Mouse (Mus musculus) neural tube, embryonic 15.5 days (tissue): ENCODE measurements around the gene Acadsb. TPM values are rescaled to one million over a fixed set of nuclear protein-coding genes. Genes with fewer than 3 reads are reported as not detected.
"Not testable (repeated sequence)": the region's sequence is repeated elsewhere in the genome, so short reads cannot be mapped to it uniquely, and the experiment has no call there.

ENCODE experiments used
- ATAC-seq: fragments of 200-750 bp; cut with Nextera tagmentation; 2 replicates; pipeline ENCODE4 v1.8.0; 2017; ENCODE audit warnings: mild to moderate bottlenecking, moderate TSS enrichment, moderate library complexity; ENCODE audit not compliant: low FRiP score
- H3K27ac ChIP-seq: fragments of 300-500 bp; sonication (generic); replicated peaks from 2 replicates; pipeline ENCODE4 v1.5.1; 2015; ENCODE audit warnings: mild to moderate bottlenecking, inconsistent platforms
- H3K27me3 ChIP-seq: fragments of 300-500 bp; sonication (generic); replicated peaks from 2 replicates; pipeline ENCODE4 v1.6.1; 2015; ENCODE audit warnings: inconsistent platforms
- H3K36me3 ChIP-seq: fragments of 300-500 bp; sonication (generic); 2 replicates; pipeline ENCODE4 v1.6.1; 2015; ENCODE audit warnings: inconsistent platforms
- H3K4me1 ChIP-seq: fragments of 300-500 bp; sonication (generic); 2 replicates; pipeline ENCODE4 v1.6.1; 2015; ENCODE audit warnings: inconsistent platforms
- H3K4me2 ChIP-seq: fragments of 300-500 bp; sonication (generic); 2 replicates; pipeline ENCODE4 v1.6.1; 2015; ENCODE audit warnings: inconsistent platforms, mild to moderate bottlenecking, moderate library complexity
- H3K4me3 ChIP-seq: fragments of 300-500 bp; sonication (generic); replicated peaks from 2 replicates; pipeline ENCODE4 v1.5.1; 2015; ENCODE audit warnings: mild to moderate bottlenecking, inconsistent platforms
- H3K9ac ChIP-seq: fragments of 300-500 bp; sonication (generic); replicated peaks from 2 replicates; pipeline ENCODE4 v1.6.1; 2015; ENCODE audit warnings: mild to moderate bottlenecking, inconsistent platforms
- H3K9me3 ChIP-seq: fragments of 300-500 bp; sonication (generic); replicated peaks from 2 replicates; pipeline ENCODE4 v1.6.1; 2016; ENCODE audit warnings: inconsistent platforms
- WGBS: fragments of 180-500 bp; shearing (Covaris S2); methylation state at CpG from one replicate; pipeline ENCODE4 v1.1.7; 2015; ENCODE audit warnings: mixed read lengths; 5-methylcytosine and 5-hydroxymethylcytosine counted together
- polyA plus RNA-seq: library from polyadenylated mRNA; unstranded; fragments of >200 nt; fragmentation: Nextera tagmentation; extraction: Ambion mirVana; gene quantifications from 2 replicates; pipeline ENCODE4 v1.2.1, GENCODE M21; 2015

The Acadsb gene
- polyA plus RNA-seq, 1 experiment from 2014 or later, result 82.9 TPM

DNA sequence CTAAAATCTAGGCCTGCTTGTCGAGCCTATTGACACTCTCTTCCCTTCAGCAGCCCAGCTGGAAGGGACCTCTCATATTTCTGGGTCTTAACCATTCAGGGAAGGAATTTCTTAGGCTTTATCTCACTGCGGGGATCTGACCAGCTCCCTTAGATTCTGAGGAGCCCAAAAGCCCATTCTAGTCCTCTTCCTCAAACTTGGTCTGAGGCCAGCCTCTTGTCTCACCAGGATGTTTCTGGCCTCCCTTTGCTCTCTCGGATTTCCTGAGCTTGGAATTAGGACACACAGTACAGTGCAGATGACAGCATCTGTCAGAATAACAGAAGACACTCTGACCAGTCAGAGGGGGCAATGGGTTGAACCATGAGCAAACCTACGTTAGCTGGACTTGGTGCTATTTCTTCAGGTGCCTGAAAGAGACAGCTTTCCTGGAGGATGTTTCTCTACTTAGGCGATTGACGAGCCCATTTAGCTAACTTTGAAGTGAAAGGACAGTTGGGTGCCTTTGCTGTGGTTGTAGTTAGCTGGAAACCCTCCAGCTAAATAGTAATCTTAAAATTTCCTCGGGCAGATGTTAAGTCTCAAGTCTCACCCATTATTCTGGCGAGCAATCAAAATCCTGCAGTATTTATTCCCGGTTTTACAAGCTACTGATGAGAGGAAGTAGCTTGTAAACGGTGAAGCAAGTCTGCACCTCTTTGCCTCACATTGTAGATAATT is 980 bp downstream of the Acadsb start:
- peak overlapping the region; percentile 79 for H3K4me2 ChIP-seq
- no peaks in the 10 kb centered on the region for H3K27me3 ChIP-seq
- no peaks in the 10 kb centered on the region for H3K36me3 ChIP-seq
- peak overlapping the region; percentile 93 for H3K9ac ChIP-seq
- peaks cover 47% of the 10 kb centered on the region for H3K4me1 ChIP-seq
- ATAC-seq, result no peak
- H3K9me3 ChIP-seq, result no peaks in the 10 kb centered on the region
- H3K4me3 ChIP-seq, result peak overlapping the region; percentile 98
- H3K27ac ChIP-seq, result peak overlapping the region; percentile 79
- WGBS, result 20% methylated on average over 10 of the region's 10 CpGs

DNA sequence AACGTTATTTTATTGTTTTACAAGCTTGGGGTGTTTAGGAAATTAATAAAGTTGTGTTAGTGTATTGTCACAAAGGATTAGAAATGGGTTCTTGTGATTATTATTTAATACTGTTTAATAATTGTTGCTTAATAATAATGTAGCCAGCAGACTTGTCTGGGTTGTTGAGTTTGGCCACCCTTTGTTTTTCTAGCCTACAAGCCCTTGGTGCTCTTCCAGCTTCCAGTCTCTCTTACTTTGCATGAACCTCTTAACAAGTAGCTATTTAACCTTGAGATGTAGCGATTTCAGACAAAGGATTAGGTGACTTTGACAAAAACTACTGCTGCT is 1.5 kb downstream of the Acadsb start:
- no peak for ATAC-seq
- Histone ChIP-seq H3K9ac (no peak overlapping the region), H3K27me3 (no peaks in the 10 kb centered on the region), H3K27ac (no peak overlapping the region), H3K4me1 (peaks cover 47% of the 10 kb centered on the region), H3K36me3 (no peaks in the 10 kb centered on the region), H3K4me3 (peak overlapping the region; percentile 98), H3K9me3 (no peaks in the 10 kb centered on the region), H3K4me2 (peak overlapping the region; percentile 79)
- WGBS, result 36% methylated on average over 2 of the region's 2 CpGs

DNA sequence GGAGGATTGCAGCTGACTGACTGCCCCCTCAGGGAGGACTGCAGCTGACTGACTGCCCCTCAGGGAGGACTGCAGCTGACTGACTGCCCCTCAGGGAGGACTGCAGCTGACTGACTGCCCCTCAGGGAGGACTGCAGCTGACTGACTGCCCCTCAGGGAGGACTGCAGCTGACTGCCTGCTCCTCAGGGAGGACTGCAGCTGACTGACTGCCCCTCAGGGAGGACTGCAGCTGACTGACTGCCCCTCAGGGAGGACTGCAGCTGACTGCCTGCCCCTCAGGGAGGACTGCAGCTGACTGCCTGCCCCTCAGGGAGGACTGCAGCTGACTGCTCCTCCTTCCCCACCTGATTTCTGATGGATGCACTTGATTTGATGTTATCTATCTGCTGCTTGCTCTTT is 6.3 kb downstream of the Acadsb start:
- H3K9ac ChIP-seq, ATAC-seq, H3K4me2 ChIP-seq, H3K9me3 ChIP-seq, H3K4me3 ChIP-seq, H3K36me3 ChIP-seq, H3K27me3 ChIP-seq, H3K27ac ChIP-seq: not testable (repeated sequence)
- peaks cover 20% of the 10 kb centered on the region for H3K4me1 ChIP-seq

- no peaks in the 10 kb centered on the region for H3K36me3 ChIP-seq
- H3K27me3 ChIP-seq, result no peaks in the 10 kb centered on the region
- H3K4me2 ChIP-seq, result no peak overlapping the region
- no peak overlapping the region for H3K9ac ChIP-seq
- H3K9me3 ChIP-seq, result no peaks in the 10 kb centered on the region
- H3K27ac ChIP-seq, result no peak overlapping the region
- ATAC-seq, result no peak
- H3K4me3 ChIP-seq, result no peak overlapping the region
- H3K4me1 ChIP-seq, result peaks cover 11% of the 10 kb centered on the region
These were observed 7.2 kb downstream of the Acadsb start for GRCm38 (mm10) chr7:131417605-131418004.

DNA sequence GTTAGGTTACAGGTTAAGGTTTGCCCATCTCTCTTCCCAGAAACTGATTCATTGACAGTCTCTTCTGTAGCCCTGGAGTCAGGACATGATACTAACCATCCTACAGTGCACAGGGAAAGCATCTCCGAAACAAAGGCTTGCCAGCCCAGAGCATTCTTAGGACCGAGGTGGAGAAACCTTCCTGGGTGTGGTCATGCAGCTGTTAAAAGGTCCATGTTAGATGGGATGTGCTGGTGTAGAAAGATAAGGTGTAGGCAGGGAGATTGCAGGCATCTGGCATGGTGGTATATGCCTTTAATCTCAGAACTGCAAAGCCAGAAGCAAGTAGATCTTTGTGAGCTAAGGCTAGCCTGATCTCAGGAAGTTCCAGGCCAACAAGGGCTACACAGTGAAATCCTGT is 14.5 kb downstream of the Acadsb start:
- WGBS, result 84% methylated on average over 2 of the region's 2 CpGs
- H3K9ac ChIP-seq, result no peak overlapping the region
- H3K4me2 ChIP-seq, result no peak overlapping the region
- no peaks in the 10 kb centered on the region for H3K4me1 ChIP-seq
- H3K36me3 ChIP-seq, result peaks cover 26% of the 10 kb centered on the region
- H3K27me3 ChIP-seq, result no peaks in the 10 kb centered on the region
- no peak for ATAC-seq
- no peak overlapping the region for H3K4me3 ChIP-seq
- H3K9me3 ChIP-seq, result no peaks in the 10 kb centered on the region
- H3K27ac ChIP-seq, result no peak overlapping the region

DNA sequence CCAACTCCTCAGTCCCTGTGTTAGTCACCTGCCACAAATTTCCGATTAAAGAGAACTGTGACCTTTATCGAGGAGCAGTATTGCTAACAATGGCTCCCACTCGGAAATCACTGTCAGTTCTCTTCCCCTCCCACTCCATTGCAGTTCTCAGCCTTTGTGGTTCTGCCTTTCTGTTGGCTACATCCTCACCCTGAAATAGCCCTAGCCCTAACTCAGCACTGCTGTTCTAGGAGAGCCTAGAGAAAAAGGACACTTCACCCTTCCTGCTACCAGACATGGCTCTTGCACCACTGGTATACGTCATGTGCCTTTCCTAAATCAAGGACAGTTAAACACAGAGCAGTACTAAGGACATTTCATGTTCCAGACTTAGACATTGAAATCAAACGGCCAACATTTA is 16.9 kb downstream of the Acadsb start:
- WGBS, result 91% methylated on average over 5 of the region's 5 CpGs
- no peak for ATAC-seq
- no peaks in the 10 kb centered on the region for H3K27me3 ChIP-seq
- no peak overlapping the region for H3K4me2 ChIP-seq
- no peaks in the 10 kb centered on the region for H3K9me3 ChIP-seq
- peaks cover 41% of the 10 kb centered on the region for H3K36me3 ChIP-seq
- no peak overlapping the region for H3K9ac ChIP-seq
- no peak overlapping the region for H3K27ac ChIP-seq
- H3K4me3 ChIP-seq, result no peak overlapping the region
- H3K4me1 ChIP-seq, result no peaks in the 10 kb centered on the region

- H3K27me3 ChIP-seq, result no peaks in the 10 kb centered on the region
- no peak overlapping the region for H3K27ac ChIP-seq
- H3K4me2 ChIP-seq, result no peak overlapping the region
- H3K4me3 ChIP-seq, result no peak overlapping the region
- H3K4me1 ChIP-seq, result no peaks in the 10 kb centered on the region
- no peak overlapping the region for H3K9ac ChIP-seq
- ATAC-seq, result no peak
- no peaks in the 10 kb centered on the region for H3K9me3 ChIP-seq
- H3K36me3 ChIP-seq, result peaks cover 34% of the 10 kb centered on the region
- 23% methylated on average over 1 of the region's 1 CpGs for WGBS
These were observed 21.8 kb downstream of the Acadsb start for GRCm38 (mm10) chr7:131432244-131432643.

- Histone ChIP-seq H3K4me2 (no peak overlapping the region), H3K9me3 (no peaks in the 10 kb centered on the region), H3K9ac (no peak overlapping the region), H3K27me3 (no peaks in the 10 kb centered on the region), H3K36me3 (peaks cover 26% of the 10 kb centered on the region), H3K4me1 (no peaks in the 10 kb centered on the region), H3K4me3 (no peak overlapping the region), H3K27ac (no peak overlapping the region)
- 79% methylated on average over 1 of the region's 1 CpGs for WGBS
- ATAC-seq, result no peak
These were observed 23.9 kb downstream of the Acadsb start for GRCm38 (mm10) chr7:131434276-131434675.

GRCm38 (mm10) chr7:131437051-131437450 is 26.6 kb downstream of the Acadsb start:
- H3K9me3 ChIP-seq, result no peaks in the 10 kb centered on the region
- no peak overlapping the region for H3K4me2 ChIP-seq
- no peak overlapping the region for H3K27ac ChIP-seq
- no peak for ATAC-seq
- peaks cover 19% of the 10 kb centered on the region; the same call in 1 of the 2 replicates for H3K36me3 ChIP-seq
- no peak overlapping the region for H3K4me3 ChIP-seq
- no peak overlapping the region for H3K9ac ChIP-seq
- H3K27me3 ChIP-seq, result no peaks in the 10 kb centered on the region
- H3K4me1 ChIP-seq, result no peaks in the 10 kb centered on the region
- 66% methylated on average over 3 of the region's 3 CpGs for WGBS

GRCm38 (mm10) chr7:131456714-131457113 is 46.3 kb downstream of the Acadsb start:
- ATAC-seq, result no peak
- H3K9me3 ChIP-seq, result no peaks in the 10 kb centered on the region; the same call in 1 of the 2 replicates
- no peak overlapping the region for H3K9ac ChIP-seq
- 91% methylated on average over 5 of the region's 5 CpGs for WGBS
- no peaks in the 10 kb centered on the region for H3K36me3 ChIP-seq
- H3K4me3 ChIP-seq, result no peak overlapping the region
- H3K27me3 ChIP-seq, result no peaks in the 10 kb centered on the region
- no peak overlapping the region for H3K4me2 ChIP-seq
- no peaks in the 10 kb centered on the region for H3K4me1 ChIP-seq
- H3K27ac ChIP-seq, result no peak overlapping the region

- Histone ChIP-seq H3K4me2 (no peak overlapping the region), H3K9me3 (no peaks in the 10 kb centered on the region; the same call in 1 of the 2 replicates), H3K27ac (no peak overlapping the region), H3K4me1 (no peaks in the 10 kb centered on the region), H3K27me3 (0 out of 2 replicates have a peak, but pooled peaks cover 4% of the 10 kb centered on the region), H3K4me3 (no peak overlapping the region), H3K36me3 (no peaks in the 10 kb centered on the region), H3K9ac (no peak overlapping the region)
- ATAC-seq, result no peak
- 16% methylated on average over 3 of the region's 3 CpGs for WGBS
These were observed 54.8 kb downstream of the Acadsb start for GRCm38 (mm10) chr7:131465117-131465601.

DNA sequence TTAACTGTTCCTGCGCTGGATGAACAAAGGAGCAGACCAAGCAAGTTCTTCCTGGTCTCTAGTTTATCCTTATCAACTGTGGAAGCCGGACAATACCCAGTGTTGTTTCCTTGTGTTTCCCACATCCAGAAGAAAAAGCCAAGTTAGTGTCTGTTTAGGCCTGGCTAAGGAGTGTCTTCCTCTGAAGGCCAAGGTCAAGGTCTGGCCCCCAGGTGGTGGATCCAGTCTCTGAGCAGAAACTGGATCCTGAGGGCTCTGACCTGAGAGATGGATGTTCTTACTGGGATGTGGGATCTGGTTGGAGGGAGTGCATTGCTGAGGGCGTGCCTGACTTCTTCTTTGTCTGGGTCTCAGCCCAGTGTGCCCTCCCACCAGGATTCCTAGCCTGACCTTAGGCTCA is 55.3 kb downstream of the Acadsb start:
- ATAC-seq, result no peak
- no peak overlapping the region for H3K27ac ChIP-seq
- no peaks in the 10 kb centered on the region for H3K36me3 ChIP-seq
- no peak overlapping the region for H3K4me3 ChIP-seq
- 33% methylated on average over 3 of the region's 3 CpGs for WGBS
- 0 out of 2 replicates have a peak, but pooled peaks cover 4% of the 10 kb centered on the region for H3K27me3 ChIP-seq
- H3K4me2 ChIP-seq, result no peak overlapping the region
- H3K9me3 ChIP-seq, result no peaks in the 10 kb centered on the region
- H3K4me1 ChIP-seq, result no peaks in the 10 kb centered on the region
- no peak overlapping the region for H3K9ac ChIP-seq
